In genomic region chr7:4792278-4793212, GRCm38 (mm10) we compare ENCODE assay signal across 8 mouse cellular contexts. TPM values are rescaled to one million over a fixed set of nuclear protein-coding genes. Genes with fewer than 3 reads are reported as not detected.
DNase-seq lines count a peak whose midpoint lies in the region; ATAC-seq lines count a peak whose summit lies in the region.

TSS of gene Rpl28 (plus strand) at chr7:4792874.

- 1% methylated on average over 54 of the region's 54 CpGs for WGBS in hindbrain, embryonic 11.5 days

- H3K4me3 ChIP-seq in hindbrain, embryonic 11.5 days (ENCODE audit: low read depth, low read length), result peak within 1 kb of the TSS; percentile 89

- H3K9me3 ChIP-seq in hindbrain, embryonic 11.5 days (ENCODE audit: control insufficient read depth, low read length), result no peaks in the 10 kb centered on the region

- peaks cover 6% of the 10 kb centered on the region; the same call in 1 of the 2 replicates for H3K27me3 ChIP-seq in hindbrain, embryonic 11.5 days (ENCODE audit: control insufficient read depth, insufficient read depth, low read length)

- no peaks in the 10 kb centered on the region for H3K4me1 ChIP-seq in hindbrain, embryonic 11.5 days (replicated peaks; ENCODE audit: control insufficient read depth, insufficient read depth, low read length)

- ATAC-seq in hindbrain, embryonic 11.5 days (ENCODE audit: low FRiP score), result peak; percentile 91

- H3K27ac ChIP-seq in hindbrain, embryonic 11.5 days (ENCODE audit: low read depth, low read length), result peak within 1 kb of the TSS; percentile 88

- peak within 1 kb of the TSS; percentile 98 for H3K9ac ChIP-seq in hindbrain, embryonic 11.5 days (ENCODE audit: low read depth, low read length)

- peaks cover 7% of the 10 kb centered on the region; the same call in 1 of the 2 replicates for H3K36me3 ChIP-seq in hindbrain, embryonic 11.5 days (ENCODE audit: control insufficient read depth, insufficient read depth, low read length)

- DNase-seq in MN1 (ENCODE audit: low spot score), result peak; percentile 97
- DNase-seq in cerebellum, adult 9-10 months, result peak; percentile 93
- DNase-seq in frontal cortex, adult 2 months (ENCODE audit: extremely low spot score in 1 of 2, low spot score in 1 of 2), result peak; percentile 93 to 98
- DNase-seq in hindbrain, embryonic 11.5 days (ENCODE audit: low spot score), result peak; percentile 97
- DNase-seq in layer of hippocampus, postnatal 10 days (ENCODE audit: low spot score in 2 of 2), result peak; percentile 94 to 96
- DNase-seq in lung, postnatal 10 days, result peak; percentile 98
- DNase-seq in ovary, postnatal 36 days (ENCODE audit: low spot score), result peak; percentile 93
- DNase-seq in thymus, postnatal 25 days, result peak; percentile 93

- peak within 1 kb of the TSS; percentile 73 for H3K4me2 ChIP-seq in hindbrain, embryonic 11.5 days (replicated peaks; ENCODE audit: low read depth, low read length)

RNA-seq across cellular contexts. Expression of gene Rpl28, which starts in this region (rescaled TPM):
- 306 and 348 TPM in 2 replicates for polyA plus RNA-seq in frontal cortex, adult 2 months (2012; rRNA removed)
- 186 and 191 TPM in 2 replicates for polyA plus RNA-seq in hindbrain, embryonic 11.5 days (2014; fragmentation: Nextera tagmentation; extraction: Ambion mirVana)
- 100 to 1,000 TPM; 540 to 663 TPM for total RNA-seq in layer of hippocampus, postnatal 10 days (2021)

Comparison
In these comparisons a context has a peak if more than half of its experiments do, and no peak if none do; other contexts are left out.
1. Peak in every context shown above with its lines: DNase-seq, ATAC-seq, H3K4me3 ChIP-seq and H3K27ac ChIP-seq.